Mouse (Mus musculus): ENCODE data around the gene Bicdl1.

- TF ChIP-seq CTCF (IDR thresholded peaks at IDR 0.05): no peak
- TF ChIP-seq POLR2A (IDR thresholded peaks at IDR 0.05; ENCODE audit: insufficient read depth, low read depth, low read length): no peak
- no peak for TF ChIP-seq EP300 (IDR thresholded peaks at IDR 0.05; ENCODE audit: insufficient read depth, low read depth, low read length)
Observed at GRCm38 (mm10) chr5:115613332-115613731, 118.1 kb downstream of the Bicdl1 start.
